Mouse (Mus musculus) heart, postnatal 0 days (tissue): Measurements from ENCODE around the gene Rcc2. TPM values are rescaled to one million over a fixed set of nuclear protein-coding genes. Genes with fewer than 3 reads are reported as not detected.

Source experiments
- ATAC-seq: fragments of 200-750 bp; cut with Nextera tagmentation; 2 replicates; pipeline ENCODE4 v1.8.0; 2017; ENCODE audit warnings: low read depth, moderate number of reproducible peaks, moderate library complexity; ENCODE audit not compliant: insufficient read depth
- DNase-seq: peaks from one replicate; pipeline ENCODE4 v3.0.0-alpha.2; 2016; ENCODE audit warnings: low spot score
- H3K27ac ChIP-seq: fragments of 300-500 bp; sonication (generic); 2 replicates; pipeline ENCODE4 v1.5.1; 2014; ENCODE audit warnings: low read depth, mild to moderate bottlenecking
- H3K27me3 ChIP-seq: fragments of 300-500 bp; sonication (generic); 2 replicates; pipeline ENCODE4 v1.6.1; 2014; ENCODE audit warnings: low read length, mixed read lengths; ENCODE audit not compliant: control insufficient read depth, insufficient read depth
- H3K36me3 ChIP-seq: fragments of 300-500 bp; sonication (generic); replicated peaks from 2 replicates; pipeline ENCODE4 v1.6.1; 2014; ENCODE audit warnings: low read length, mixed read lengths; ENCODE audit not compliant: control insufficient read depth, insufficient read depth
- H3K4me1 ChIP-seq: fragments of 300-500 bp; sonication (generic); 2 replicates; pipeline ENCODE4 v1.6.1; 2014; ENCODE audit warnings: antibody characterized with exemption; ENCODE audit not compliant: control insufficient read depth, insufficient read depth
- H3K4me2 ChIP-seq: fragments of 300-500 bp; sonication (generic); 2 replicates; pipeline ENCODE4 v1.6.1; 2014; ENCODE audit warnings: low read depth, mild to moderate bottlenecking, low read length, moderate library complexity
- H3K4me3 ChIP-seq: fragments of 300-500 bp; sonication (generic); 2 replicates; pipeline ENCODE4 v1.5.1; 2014; ENCODE audit warnings: low read depth, low read length
- H3K9ac ChIP-seq: fragments of 300-500 bp; sonication (generic); replicated peaks from 2 replicates; pipeline ENCODE4 v1.6.1; 2014; ENCODE audit warnings: low read depth, low read length, mixed read lengths
- H3K9me3 ChIP-seq: fragments of 300-500 bp; sonication (generic); replicated peaks from 2 replicates; pipeline ENCODE4 v1.6.1; 2016; ENCODE audit warnings: low read length; ENCODE audit not compliant: control insufficient read depth
- CTCF ChIP-seq: IDR thresholded peaks from 2 replicates; pipeline ENCODE4 v1.5.1; 2016; ENCODE audit warnings: antibody characterized with exemption, control low read depth, low read depth
- EP300 ChIP-seq: IDR thresholded peaks from 2 replicates; pipeline ENCODE4 v1.6.1; 2016; ENCODE audit warnings: antibody characterized with exemption, low read depth
- WGBS: fragments of 180-500 bp; shearing (Covaris S2); extraction: QIAGEN DNeasy Blood & Tissue Kit; methylation state at CpG from one replicate; pipeline ENCODE4 v1.1.7; 2014; 5-methylcytosine and 5-hydroxymethylcytosine counted together
- polyA plus RNA-seq: library from polyadenylated mRNA; unstranded; fragments of >200 nt; fragmentation: Nextera tagmentation; extraction: Ambion mirVana; gene quantifications from 2 replicates; pipeline ENCODE4 v1.2.1, GENCODE M21; 2015
- total RNA-seq: library from RNA; depleted of rRNA; stranded (reverse); fragments of >200 nt; gene quantifications from 2 replicates; pipeline ENCODE4 v1.2.3, GENCODE M21; 2014; ENCODE audit warnings: low replicate concordance

Gene Rcc2
- total and polyA plus RNA-seq, 2 experiments from 2014 or later = 4.8 to 36.9 TPM

- Histone ChIP-seq H3K9me3 (no peaks in the 10 kb centered on the region), H3K27me3 (peaks cover 9% of the 10 kb centered on the region; the same call in 1 of the 2 replicates), H3K4me3 (peak overlapping the region; percentile 95), H3K36me3 (no peaks in the 10 kb centered on the region; the same call in 1 of the 2 replicates), H3K9ac (peak overlapping the region; percentile 86), H3K27ac (peak overlapping the region; percentile 93), H3K4me1 (peaks cover 16% of the 10 kb centered on the region; the same call in 1 of the 2 replicates), H3K4me2 (peak overlapping the region; percentile 97)
- TF ChIP-seq CTCF (no peak), EP300 (no peak)
- DNase-seq (no peak), ATAC-seq (peak; percentile 9)
- WGBS = under 1% methylated on average over 36 of the region's 107 CpGs
Measured at GRCm38 (mm10) chr4:140701716-140702561, 1.6 kb downstream of the Rcc2 start.

- ATAC-seq (peak; percentile 87), DNase-seq (peak; percentile 61)
- H3K9ac ChIP-seq = peak overlapping the region; percentile 86
- under 1% methylated on average over 38 of the region's 68 CpGs for WGBS
- H3K4me2 ChIP-seq = peak overlapping the region; percentile 97
- H3K27ac ChIP-seq = peak overlapping the region; percentile 93
- no peaks in the 10 kb centered on the region for H3K9me3 ChIP-seq
- H3K4me1 ChIP-seq = peaks cover 23% of the 10 kb centered on the region
- H3K27me3 ChIP-seq = peaks cover 9% of the 10 kb centered on the region; the same call in 1 of the 2 replicates
- H3K36me3 ChIP-seq = no peaks in the 10 kb centered on the region; the same call in 1 of the 2 replicates
- no peak for TF ChIP-seq EP300
- TF ChIP-seq CTCF = no peak
- H3K4me3 ChIP-seq = peak overlapping the region; percentile 95
Measured at GRCm38 (mm10) chr4:140702611-140703327, 2.4 kb downstream of the Rcc2 start.

GRCm38 (mm10) chr4:140703636-140704035 lies 3.3 kb downstream of the Rcc2 start:
- H3K4me1 ChIP-seq = peaks cover 32% of the 10 kb centered on the region
- H3K9me3 ChIP-seq = no peaks in the 10 kb centered on the region
- no peak overlapping the region for H3K27ac ChIP-seq
- H3K36me3 ChIP-seq = peaks cover 3% of the 10 kb centered on the region
- H3K4me2 ChIP-seq = peak overlapping the region; percentile 97
- H3K27me3 ChIP-seq = peaks cover 7% of the 10 kb centered on the region; the same call in 1 of the 2 replicates
- ATAC-seq (no peak), DNase-seq (no peak)
- TF ChIP-seq EP300 (no peak), CTCF (no peak)
- H3K4me3 ChIP-seq = no peak overlapping the region
- WGBS = 34% methylated on average over 8 of the region's 8 CpGs
- peak overlapping the region; percentile 86; the same call in 1 of the 2 replicates for H3K9ac ChIP-seq

- Histone ChIP-seq H3K4me3 (no peak overlapping the region), H3K9me3 (no peaks in the 10 kb centered on the region), H3K27ac (no peak overlapping the region), H3K4me1 (peaks cover 34% of the 10 kb centered on the region), H3K27me3 (peaks cover 2% of the 10 kb centered on the region; the same call in 1 of the 2 replicates), H3K9ac (0 out of 2 replicates have a peak overlapping the region, but pooled peaks have one; percentile 19), H3K36me3 (peaks cover 8% of the 10 kb centered on the region), H3K4me2 (no peak overlapping the region)
- no peak for DNase-seq
- ATAC-seq = no peak
- WGBS = 34% methylated on average over 4 of the region's 4 CpGs
- no peak for TF ChIP-seq EP300
- no peak for TF ChIP-seq CTCF
Measured at GRCm38 (mm10) chr4:140704166-140704565, 3.8 kb downstream of the Rcc2 start.

GRCm38 (mm10) chr4:140707615-140708014 lies 7.3 kb downstream of the Rcc2 start:
- no peaks in the 10 kb centered on the region for H3K9me3 ChIP-seq
- no peaks in the 10 kb centered on the region for H3K27me3 ChIP-seq
- DNase-seq (no peak), ATAC-seq (no peak)
- TF ChIP-seq CTCF (no peak), EP300 (no peak)
- H3K9ac ChIP-seq = 0 out of 2 replicates have a peak overlapping the region, but pooled peaks have one; percentile 40
- H3K4me3 ChIP-seq = no peak overlapping the region
- peaks cover 27% of the 10 kb centered on the region for H3K4me1 ChIP-seq
- 52% methylated on average over 4 of the region's 4 CpGs for WGBS
- no peak overlapping the region for H3K27ac ChIP-seq
- peaks cover 40% of the 10 kb centered on the region for H3K36me3 ChIP-seq
- H3K4me2 ChIP-seq = no peak overlapping the region
